Mouse (Mus musculus): ENCODE results near the gene Ceacam14.

Gene Ceacam14

GRCm38 (mm10) chr7:17812333-17812732 lies at the start of gene Ceacam14:
Gene Ceacam14, plus strand, starts transcription at chr7:17812633.
- no peak for DNase-seq (ENCODE audit: low read depth, low spot score)

Data from CD4-positive helper T cell, adult 2 months (primary cell).